ENCODE assay signal across 9 mouse cellular contexts in the genomic region with DNA sequence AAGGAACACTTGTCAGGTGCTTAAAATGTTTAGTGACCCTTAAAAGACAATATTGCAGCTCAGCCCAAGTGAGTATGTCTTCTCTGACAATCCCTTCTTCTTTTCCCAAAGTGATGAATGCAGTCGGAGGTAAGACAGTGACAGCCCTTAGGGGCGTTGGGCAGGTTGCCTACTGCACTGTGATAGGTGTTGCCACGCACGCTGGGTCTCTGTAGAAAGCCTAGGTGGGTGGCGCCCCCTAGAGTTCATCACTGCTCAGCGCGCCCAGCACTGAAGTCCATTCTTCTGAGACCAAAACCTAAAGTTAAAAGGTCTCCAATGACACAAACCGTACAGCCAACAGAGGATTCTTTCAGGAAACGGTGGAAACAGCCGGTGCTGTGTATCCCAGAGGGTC. TPM values are rescaled to one million over a fixed set of nuclear protein-coding genes. Genes with fewer than 3 reads are reported as not detected.
DNase-seq lines count a peak whose midpoint lies in the region; ATAC-seq and TF ChIP-seq lines count a peak whose summit lies in the region.
"Had no signal": no experiment of that assay in that cellular context is flagged by ENCODE, and none has a peak within 500 bp of the region (broad histone marks: within the 10 kb centered on the region; RNA-seq: fewer than 3 reads in every experiment).

No protein-coding gene starts in this region.

- no peak overlapping the region for H3K27ac ChIP-seq in embryonic facial prominence, embryonic 10.5 days (replicated peaks)
- H3K27ac ChIP-seq in heart, embryonic 15.5 days: no peak overlapping the region
- no peak overlapping the region for H3K27ac ChIP-seq in left cerebral cortex, adult 2 months
- H3K27ac ChIP-seq in neural tube, embryonic 14.5 days (ENCODE audit: low read depth, low read length): no peak overlapping the region

- H3K4me1 ChIP-seq in embryonic facial prominence, embryonic 10.5 days: peaks cover 18% of the 10 kb centered on the region
- H3K4me1 ChIP-seq in heart, embryonic 15.5 days (replicated peaks): 0 out of 2 replicates have a peak, but pooled peaks cover 4% of the 10 kb centered on the region
- H3K4me1 ChIP-seq in neural tube, embryonic 14.5 days (ENCODE audit: control insufficient read depth, insufficient read depth, low read length): no peaks in the 10 kb centered on the region

- intact Hi-C loops in heart, postnatal 25 days (cut with DNase I): no loop called here
- intact Hi-C loops in left cerebral cortex, adult 2 months (cut with DNase I): loop anchor here (2.0 to 10.0 kb wide), 4 partner anchors 605 to 1035 kb away; no protein-coding TSS in a partner anchor

- no peak overlapping the region for H3K9ac ChIP-seq in heart, embryonic 15.5 days
- H3K9ac ChIP-seq in neural tube, embryonic 14.5 days (replicated peaks; ENCODE audit: low read depth, low read length): no peak overlapping the region

- peak overlapping the region; percentile 43 for H3K4me2 ChIP-seq in heart, embryonic 15.5 days
- peak overlapping the region; percentile 23; the same call in 1 of the 2 replicates for H3K4me2 ChIP-seq in neural tube, embryonic 14.5 days (ENCODE audit: low read depth, low read length)

- 0 out of 2 replicates have a peak, but pooled peaks cover 2% of the 10 kb centered on the region for H3K9me3 ChIP-seq in embryonic facial prominence, embryonic 10.5 days
- no peaks in the 10 kb centered on the region for H3K9me3 ChIP-seq in heart, embryonic 15.5 days (replicated peaks)
- H3K9me3 ChIP-seq in neural tube, embryonic 14.5 days (ENCODE audit: control insufficient read depth, low read length): no peaks in the 10 kb centered on the region

- no peaks in the 10 kb centered on the region for H3K27me3 ChIP-seq in embryonic facial prominence, embryonic 10.5 days (replicated peaks; ENCODE audit: low read depth, poor library complexity, severe bottlenecking)
- no peaks in the 10 kb centered on the region for H3K27me3 ChIP-seq in heart, embryonic 15.5 days
- H3K27me3 ChIP-seq in neural tube, embryonic 14.5 days (ENCODE audit: control insufficient read depth, insufficient read depth, low read length): no peaks in the 10 kb centered on the region

- peak; percentile 24 to 28 for DNase-seq in heart, adult 18-20 months
- DNase-seq in heart, postnatal 25 days (ENCODE audit: low spot score): no peak
- peak; percentile 76 for DNase-seq in ZHBTc4 (ENCODE audit: low read depth, low spot score)
- peak; percentile 78 for DNase-seq in embryonic facial prominence, embryonic 10.5 days (ENCODE audit: low spot score)
- peak; percentile 48 to 53 for DNase-seq in left cerebral cortex, adult 2 months (ENCODE audit: extremely low spot score in 1 of 2, low spot score in 2 of 2)
- DNase-seq in thymus, postnatal 36 days: peak; percentile 40 to 52

- no peak for ATAC-seq in heart, embryonic 15.5 days (replicated peaks; ENCODE audit: insufficient number of reproducible peaks, insufficient read depth, low FRiP score, low read depth)
- peak; percentile 46; the same call in 1 of the 2 replicates for ATAC-seq in neural tube, embryonic 14.5 days (ENCODE audit: low read depth)

- peak overlapping the region; percentile 33; the same call in 1 of the 2 replicates for H3K4me3 ChIP-seq in embryonic facial prominence, embryonic 10.5 days
- 0 out of 2 replicates have a peak overlapping the region, but pooled peaks have one; percentile 8 for H3K4me3 ChIP-seq in heart, embryonic 15.5 days
- H3K4me3 ChIP-seq in left cerebral cortex, adult 2 months: 0 out of 2 replicates have a peak overlapping the region, but pooled peaks have one; percentile 4
- no peak overlapping the region for H3K4me3 ChIP-seq in neural tube, embryonic 14.5 days (ENCODE audit: low read depth, low read length)

- peak; percentile 73 for TF ChIP-seq CTCF in left cerebral cortex, adult 2 months (IDR thresholded peaks at IDR 0.05)

- 12% methylated on average over 10 of the region's 10 CpGs for WGBS in embryonic facial prominence, embryonic 10.5 days
- WGBS in heart, embryonic 15.5 days: 11% methylated on average over 10 of the region's 10 CpGs
- 18% methylated on average over 10 of the region's 10 CpGs for WGBS in neural tube, embryonic 14.5 days

- H3K36me3 ChIP-seq in embryonic facial prominence, embryonic 10.5 days (replicated peaks): no peaks in the 10 kb centered on the region
- H3K36me3 ChIP-seq in heart, embryonic 15.5 days: no peaks in the 10 kb centered on the region
- no peaks in the 10 kb centered on the region for H3K36me3 ChIP-seq in neural tube, embryonic 14.5 days (ENCODE audit: control insufficient read depth, insufficient read depth, low read length)
- H3K36me3 ChIP-seq: G1E had no signal

RNA-seq across cellular contexts. Expression of a gene that starts 46.4 kb away (rescaled TPM):
- total RNA-seq in heart, adult 18-20 months (2021): 10 to 100 TPM; 84.8 to 92.0 TPM
- total RNA-seq in heart, postnatal 25 days (2021): 10 to 100 TPM; 87.3 to 90.4 TPM
- 74.6 and 76.4 TPM in 2 replicates for polyA plus RNA-seq in embryonic facial prominence, embryonic 10.5 days (2016; fragmentation: Nextera tagmentation; extraction: Ambion mirVana)
- polyA plus RNA-seq in heart, embryonic 15.5 days (2015; fragmentation: Nextera tagmentation; extraction: Ambion mirVana): 53.5 and 58.9 TPM in 2 replicates
- 100 to 1,000 TPM; 117 to 141 TPM for total RNA-seq in left cerebral cortex, adult 2 months (2021)
- polyA plus RNA-seq in neural tube, embryonic 14.5 days (2014; fragmentation: Nextera tagmentation; extraction: Ambion mirVana): 51.1 and 51.3 TPM in 2 replicates

RNA-seq across cellular contexts. Expression of a gene that starts 50.4 kb away (rescaled TPM):
- total RNA-seq in heart, adult 18-20 months (2021): 1 to 10 TPM; 5.8 to 7.8 TPM
- 1 to 10 TPM; 7.6 to 7.9 TPM for total RNA-seq in heart, postnatal 25 days (2021)
- polyA plus RNA-seq in embryonic facial prominence, embryonic 10.5 days (2016; fragmentation: Nextera tagmentation; extraction: Ambion mirVana): 8.1 TPM in 2 replicates
- polyA plus RNA-seq in heart, embryonic 15.5 days (2015; fragmentation: Nextera tagmentation; extraction: Ambion mirVana): 10.2 and 13.9 TPM in 2 replicates
- 10 to 100 TPM; 52.5 to 54.7 TPM for total RNA-seq in left cerebral cortex, adult 2 months (2021)
- 58.9 and 62.5 TPM in 2 replicates for polyA plus RNA-seq in neural tube, embryonic 14.5 days (2014; fragmentation: Nextera tagmentation; extraction: Ambion mirVana)

Comparison
In these comparisons a context has a peak if more than half of its experiments do, and no peak if none do; other contexts are left out.
1. RNA of a gene that starts 50.4 kb away (total RNA-seq): 52.5 to 54.7 TPM in left cerebral cortex, adult 2 months; 7.6 to 7.9 TPM in heart, postnatal 25 days and 5.8 to 7.8 TPM in heart, adult 18-20 months; every median in the first group is over 4 times any median in the second.